Mouse (Mus musculus) heart, embryonic 15.5 days (tissue): ENCODE results near the gene Ndufb4. TPM values are rescaled to one million over a fixed set of nuclear protein-coding genes. Genes with fewer than 3 reads are reported as not detected.
"Not testable (repeated sequence)": the region's sequence is repeated elsewhere in the genome, so short reads cannot be mapped to it uniquely, and the experiment has no call there.

Experiments used
- ATAC-seq: fragments of 200-750 bp; cut with Nextera tagmentation; replicated peaks from 2 replicates; pipeline ENCODE4 v1.8.0; 2017; ENCODE audit warnings: low read depth, moderate TSS enrichment; ENCODE audit not compliant: insufficient number of reproducible peaks, insufficient read depth, low FRiP score
- H3K27ac ChIP-seq: fragments of 300-500 bp; sonication (generic); 2 replicates; pipeline ENCODE4 v1.5.1; 2015; ENCODE audit warnings: mild to moderate bottlenecking, inconsistent platforms
- H3K27me3 ChIP-seq: fragments of 300-500 bp; sonication (generic); 2 replicates; pipeline ENCODE4 v1.6.1; 2015; ENCODE audit warnings: inconsistent platforms
- H3K36me3 ChIP-seq: fragments of 300-500 bp; sonication (generic); 2 replicates; pipeline ENCODE4 v1.6.1; 2015; ENCODE audit warnings: mild to moderate bottlenecking, inconsistent platforms
- H3K4me1 ChIP-seq: fragments of 300-500 bp; sonication (generic); replicated peaks from 2 replicates; pipeline ENCODE4 v1.6.1; 2015; ENCODE audit warnings: inconsistent platforms
- H3K4me2 ChIP-seq: fragments of 300-500 bp; sonication (generic); 2 replicates; pipeline ENCODE4 v1.6.1; 2015; ENCODE audit warnings: inconsistent platforms, mild to moderate bottlenecking, moderate library complexity
- H3K4me3 ChIP-seq: fragments of 300-500 bp; sonication (generic); 2 replicates; pipeline ENCODE4 v1.5.1; 2015; ENCODE audit warnings: mild to moderate bottlenecking, inconsistent platforms
- H3K9ac ChIP-seq: fragments of 300-500 bp; sonication (generic); 2 replicates; pipeline ENCODE4 v1.6.1; 2015; ENCODE audit warnings: mild to moderate bottlenecking, inconsistent platforms
- H3K9me3 ChIP-seq: fragments of 300-500 bp; sonication (generic); replicated peaks from 2 replicates; pipeline ENCODE4 v1.6.1; 2016; ENCODE audit warnings: inconsistent platforms
- WGBS: fragments of 180-500 bp; shearing (Covaris S2); methylation state at CpG from one replicate; pipeline ENCODE4 v1.1.7; 2015; ENCODE audit warnings: mixed read lengths; 5-methylcytosine and 5-hydroxymethylcytosine counted together
- polyA plus RNA-seq: library from polyadenylated mRNA; unstranded; fragments of >200 nt; fragmentation: Nextera tagmentation; extraction: Ambion mirVana; gene quantifications from 2 replicates; pipeline ENCODE4 v1.2.1, GENCODE M21; 2015

Ndufb4 gene
- 64.7 and 134 TPM in 2 replicates for polyA plus RNA-seq

DNA sequence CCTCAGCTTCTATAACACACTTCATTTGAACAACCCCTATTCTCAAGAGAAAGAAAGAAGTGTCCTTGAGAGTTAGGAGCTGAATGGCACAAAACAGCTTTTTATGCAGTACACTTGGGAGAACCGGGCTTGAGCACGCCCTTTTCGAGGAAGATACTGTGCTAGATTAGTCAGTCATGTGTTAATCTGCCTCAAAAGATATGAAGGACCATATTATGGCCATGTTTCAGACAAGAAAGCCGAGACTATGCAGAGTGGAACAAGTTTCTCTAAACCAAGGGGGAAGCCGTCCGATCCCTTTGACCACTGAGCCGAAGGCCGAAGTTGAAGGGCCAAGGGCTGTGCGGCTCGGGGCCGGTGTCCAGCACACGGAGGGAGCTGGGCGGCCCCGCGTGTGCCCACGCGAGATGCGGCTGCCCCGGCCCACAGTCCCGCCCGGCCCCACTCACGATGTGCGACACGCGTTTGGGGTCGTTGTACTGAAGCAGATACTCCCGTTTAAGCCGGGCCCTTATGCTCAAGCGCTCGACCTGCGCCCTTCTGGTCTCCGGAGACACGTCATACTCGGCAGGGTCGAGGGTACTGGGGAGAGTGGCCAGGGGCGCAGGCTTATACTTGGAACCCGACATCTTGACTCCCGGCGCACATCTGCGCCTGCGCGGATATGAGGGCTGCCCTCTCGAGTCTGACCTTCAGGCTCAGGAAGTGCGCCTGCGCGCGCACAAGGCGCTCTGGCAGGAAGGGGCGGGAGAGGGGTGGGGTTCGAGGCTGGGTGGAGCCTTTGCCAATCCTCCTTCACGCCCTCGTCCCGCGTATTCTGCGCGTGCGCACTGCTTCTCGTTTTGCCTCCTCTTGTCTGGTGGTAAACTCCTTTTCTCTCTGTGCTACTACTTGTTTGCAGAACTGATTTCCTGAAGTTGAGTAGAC is at the start of gene Ndufb4:
TSS of gene Ndufb4 (minus strand) at position 723 of the 927 bp plus-strand sequence.
- H3K27ac ChIP-seq = peak within 1 kb of the TSS; percentile 88
- peak within 1 kb of the TSS; percentile 70 for H3K4me2 ChIP-seq
- H3K36me3 ChIP-seq = no peaks in the 10 kb centered on the region
- no peaks in the 10 kb centered on the region for H3K27me3 ChIP-seq
- WGBS = under 1% methylated on average over 58 of the region's 58 CpGs
- peak within 1 kb of the TSS; percentile 91 for H3K9ac ChIP-seq
- ATAC-seq = peak; percentile 96
- peaks cover 21% of the 10 kb centered on the region for H3K4me1 ChIP-seq
- H3K4me3 ChIP-seq = peak within 1 kb of the TSS; percentile 77
- no peaks in the 10 kb centered on the region for H3K9me3 ChIP-seq

DNA sequence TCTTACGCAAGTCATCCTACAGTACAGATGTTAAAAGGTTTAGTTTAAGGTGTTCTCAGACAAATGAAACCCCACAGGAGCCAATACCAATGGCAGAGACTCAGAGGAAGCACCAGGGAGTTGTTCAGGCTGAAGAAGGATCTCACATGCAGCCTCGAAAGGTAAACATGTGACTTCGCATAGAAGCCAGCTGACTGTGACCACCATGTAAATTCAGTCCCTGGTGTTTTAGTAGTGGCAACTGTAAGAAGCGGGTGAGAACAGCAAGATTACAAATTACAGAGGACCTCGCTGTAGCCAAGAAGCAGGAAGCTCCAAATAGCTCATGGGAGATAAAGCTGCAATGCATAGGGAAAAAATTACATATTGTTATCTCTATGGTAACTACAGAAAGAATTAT is 49.6 kb upstream of the Ndufb4 start:
- Histone ChIP-seq H3K4me1 (peaks cover 9% of the 10 kb centered on the region), H3K9me3 (no peaks in the 10 kb centered on the region), H3K27me3 (no peaks in the 10 kb centered on the region), H3K27ac (no peak overlapping the region), H3K4me3 (no peak overlapping the region), H3K36me3 (no peaks in the 10 kb centered on the region), H3K4me2 (no peak overlapping the region), H3K9ac (no peak overlapping the region)
- ATAC-seq = no peak
- WGBS = 57% methylated on average over 5 of the region's 5 CpGs

DNA sequence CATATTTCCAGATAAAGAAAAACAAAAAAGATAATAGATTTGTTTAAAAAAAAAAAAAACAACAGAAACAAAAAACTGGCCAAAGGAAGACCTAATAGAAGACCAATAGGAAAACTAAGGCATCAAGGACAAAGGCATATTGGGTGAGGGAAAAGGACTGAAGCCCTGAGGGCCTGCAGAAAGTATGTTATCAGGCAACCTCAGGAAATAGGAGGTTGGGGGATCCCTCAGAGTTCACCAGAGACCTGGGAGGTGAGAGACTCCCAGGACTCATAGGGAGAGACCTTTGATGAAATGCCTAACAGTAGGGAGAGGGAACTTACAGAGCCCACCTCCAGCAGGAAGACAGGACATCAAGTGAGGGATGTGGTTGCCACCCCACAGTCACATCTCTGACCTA is 45.8 kb upstream of the Ndufb4 start:
- not testable (repeated sequence) for H3K4me1 ChIP-seq, H3K4me2 ChIP-seq, H3K9ac ChIP-seq, H3K27me3 ChIP-seq, ATAC-seq, H3K36me3 ChIP-seq, H3K9me3 ChIP-seq, H3K27ac ChIP-seq, H3K4me3 ChIP-seq

DNA sequence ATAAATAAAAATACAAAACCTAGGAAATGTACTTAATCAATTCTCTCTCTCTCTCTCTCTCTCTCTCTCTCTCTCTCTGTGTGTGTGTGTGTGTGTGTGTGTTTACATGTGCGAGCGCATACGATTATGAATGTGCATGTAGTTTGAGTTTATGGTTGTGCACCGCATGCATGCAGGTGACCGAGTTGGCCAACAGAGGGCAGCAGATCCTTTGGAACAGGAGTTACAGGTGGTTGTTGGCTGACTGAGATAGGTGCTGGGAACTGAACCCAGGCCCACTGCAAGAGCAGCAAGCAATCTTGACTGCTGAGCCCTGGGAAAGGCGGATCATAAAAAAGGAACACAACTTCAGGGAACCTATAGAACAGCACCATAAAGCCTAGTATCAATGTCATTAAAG is 44.5 kb upstream of the Ndufb4 start:
- Histone ChIP-seq H3K9ac (no peak overlapping the region), H3K27me3 (no peaks in the 10 kb centered on the region), H3K27ac (no peak overlapping the region), H3K4me2 (no peak overlapping the region), H3K9me3 (no peaks in the 10 kb centered on the region), H3K4me1 (peaks cover 4% of the 10 kb centered on the region; the same call in 1 of the 2 replicates), H3K36me3 (no peaks in the 10 kb centered on the region), H3K4me3 (no peak overlapping the region)
- WGBS = 92% methylated on average over 6 of the region's 6 CpGs
- no peak for ATAC-seq

- no peak overlapping the region for H3K9ac ChIP-seq
- H3K36me3 ChIP-seq = no peaks in the 10 kb centered on the region
- no peak overlapping the region for H3K4me2 ChIP-seq
- no peaks in the 10 kb centered on the region for H3K9me3 ChIP-seq
- no peak for ATAC-seq
- H3K27ac ChIP-seq = no peak overlapping the region
- H3K27me3 ChIP-seq = no peaks in the 10 kb centered on the region
- H3K4me3 ChIP-seq = no peak overlapping the region
- 87% methylated on average over 5 of the region's 5 CpGs for WGBS
- no peaks in the 10 kb centered on the region for H3K4me1 ChIP-seq
Observed at GRCm38 (mm10) chr16:37697271-37697670, 43.0 kb upstream of the Ndufb4 start.

- H3K4me2 ChIP-seq = 0 out of 2 replicates have a peak overlapping the region, but pooled peaks have one; percentile 14
- no peak overlapping the region for H3K4me3 ChIP-seq
- WGBS = 37% methylated on average over 12 of the region's 12 CpGs
- ATAC-seq = peak; percentile 55; the same call in 1 of the 2 replicates
- H3K4me1 ChIP-seq = peaks cover 41% of the 10 kb centered on the region
- peak overlapping the region; percentile 40 for H3K27ac ChIP-seq
- H3K36me3 ChIP-seq = no peaks in the 10 kb centered on the region
- H3K9me3 ChIP-seq = no peaks in the 10 kb centered on the region
- H3K9ac ChIP-seq = no peak overlapping the region
- H3K27me3 ChIP-seq = no peaks in the 10 kb centered on the region
Observed at GRCm38 (mm10) chr16:37690932-37691730, 36.9 kb upstream of the Ndufb4 start.

GRCm38 (mm10) chr16:37690465-37690864 is 36.2 kb upstream of the Ndufb4 start:
- no peaks in the 10 kb centered on the region for H3K9me3 ChIP-seq
- WGBS = 52% methylated on average over 6 of the region's 6 CpGs
- no peak overlapping the region for H3K4me2 ChIP-seq
- H3K36me3 ChIP-seq = no peaks in the 10 kb centered on the region
- H3K27me3 ChIP-seq = no peaks in the 10 kb centered on the region
- no peak overlapping the region for H3K4me3 ChIP-seq
- ATAC-seq = peak; percentile 10; the same call in 1 of the 2 replicates
- peaks cover 46% of the 10 kb centered on the region for H3K4me1 ChIP-seq
- H3K9ac ChIP-seq = 0 out of 2 replicates have a peak overlapping the region, but pooled peaks have one; percentile 16
- peak overlapping the region; percentile 40 for H3K27ac ChIP-seq

- H3K27ac ChIP-seq = peak overlapping the region; percentile 40
- 24% methylated on average over 10 of the region's 10 CpGs for WGBS
Observed at GRCm38 (mm10) chr16:37689934-37690333, 35.7 kb upstream of the Ndufb4 start.

DNA sequence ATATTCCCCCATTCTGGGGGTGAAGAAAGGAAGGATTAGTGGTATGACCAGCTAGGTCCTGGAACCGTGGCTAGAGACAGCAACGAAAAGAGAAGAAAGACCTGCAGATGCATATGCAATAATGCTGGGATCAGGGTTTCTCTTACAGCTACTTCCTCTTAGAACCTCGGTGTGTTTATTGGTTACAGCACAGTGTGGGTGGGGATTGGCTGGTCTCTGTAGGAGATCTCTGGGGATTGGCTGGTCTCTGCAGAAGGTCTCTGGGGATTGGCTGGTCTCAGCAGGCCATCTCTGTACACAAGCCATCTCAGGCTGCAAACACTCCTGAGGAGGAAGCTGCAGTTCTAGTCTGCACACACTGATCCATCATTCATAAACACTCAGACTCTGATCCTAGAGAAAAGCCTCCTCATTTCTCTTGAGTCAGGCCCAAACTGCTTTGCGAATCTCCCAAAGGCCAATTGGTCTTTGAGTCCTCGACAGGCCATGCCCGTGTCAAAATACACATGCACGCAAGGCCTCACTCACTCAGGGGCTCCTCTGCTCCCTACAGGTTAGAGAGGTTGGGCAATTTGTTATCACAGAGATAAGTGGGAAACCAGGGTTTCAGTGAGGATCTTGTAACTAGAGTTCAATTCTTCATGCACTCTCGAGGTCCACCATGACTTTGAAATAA is 35.1 kb upstream of the Ndufb4 start:
- Histone ChIP-seq H3K4me2 (no peak overlapping the region), H3K4me1 (peaks cover 50% of the 10 kb centered on the region), H3K4me3 (no peak overlapping the region), H3K27me3 (no peaks in the 10 kb centered on the region), H3K9me3 (no peaks in the 10 kb centered on the region), H3K27ac (peak overlapping the region; percentile 40), H3K36me3 (no peaks in the 10 kb centered on the region), H3K9ac (no peak overlapping the region)
- 57% methylated on average over 8 of the region's 8 CpGs for WGBS
- no peak for ATAC-seq

More at GRCm38 (mm10) chr16:37689934-37690333, 35.7 kb upstream of the Ndufb4 start:
- no peak overlapping the region for H3K4me3 ChIP-seq
- H3K9me3 ChIP-seq = no peaks in the 10 kb centered on the region
- H3K4me2 ChIP-seq = no peak overlapping the region
- 0 out of 2 replicates have a peak overlapping the region, but pooled peaks have one; percentile 16 for H3K9ac ChIP-seq
- H3K27me3 ChIP-seq = no peaks in the 10 kb centered on the region
- ATAC-seq = peak; percentile 32; the same call in 1 of the 2 replicates
- no peaks in the 10 kb centered on the region for H3K36me3 ChIP-seq
- peaks cover 50% of the 10 kb centered on the region for H3K4me1 ChIP-seq

GRCm38 (mm10) chr16:37688181-37688580 is 33.9 kb upstream of the Ndufb4 start:
- Histone ChIP-seq H3K36me3 (no peaks in the 10 kb centered on the region), H3K27me3 (no peaks in the 10 kb centered on the region), H3K9me3 (no peaks in the 10 kb centered on the region), H3K4me2 (no peak overlapping the region), H3K9ac (no peak overlapping the region), H3K4me3 (no peak overlapping the region), H3K4me1 (peaks cover 60% of the 10 kb centered on the region), H3K27ac (peak overlapping the region; percentile 24; the same call in 1 of the 2 replicates)
- no peak for ATAC-seq
- 80% methylated on average over 2 of the region's 2 CpGs for WGBS
